Mouse (Mus musculus) midbrain, postnatal 0 days (tissue): ENCODE results near the gene Scaper. TPM values are rescaled to one million over a fixed set of nuclear protein-coding genes. Genes with fewer than 3 reads are reported as not detected.

Experiments used
- ATAC-seq: fragments of 200-750 bp; cut with Nextera tagmentation; 2 replicates; pipeline ENCODE4 v1.8.0; 2017; ENCODE audit warnings: moderate number of reproducible peaks, mild to moderate bottlenecking, moderate TSS enrichment, moderate library complexity; ENCODE audit not compliant: low FRiP score
- DNase-seq: peaks from one replicate; pipeline ENCODE4 v3.0.0-alpha.2; 2015; ENCODE audit warnings: low spot score
- H3K27ac ChIP-seq: fragments of 300-500 bp; sonication (generic); 2 replicates; pipeline ENCODE4 v1.5.1; 2014; ENCODE audit warnings: low read depth, mild to moderate bottlenecking, low read length, mixed read lengths
- H3K27me3 ChIP-seq: fragments of 300-500 bp; sonication (generic); 2 replicates; pipeline ENCODE4 v1.6.1; 2014; ENCODE audit warnings: low read length, control low read depth, mixed read lengths; ENCODE audit not compliant: insufficient read depth
- H3K36me3 ChIP-seq: fragments of 300-500 bp; sonication (generic); 2 replicates; pipeline ENCODE4 v1.6.1; 2014; ENCODE audit warnings: low read length, control low read depth, mixed read lengths; ENCODE audit not compliant: insufficient read depth
- H3K4me1 ChIP-seq: fragments of 300-500 bp; sonication (generic); 2 replicates; pipeline ENCODE4 v1.6.1; 2014; ENCODE audit warnings: mild to moderate bottlenecking, control low read depth, antibody characterized with exemption, low read length, mixed read lengths; ENCODE audit not compliant: insufficient read depth
- H3K4me2 ChIP-seq: fragments of 300-500 bp; sonication (generic); 2 replicates; pipeline ENCODE4 v1.6.1; 2014; ENCODE audit warnings: low read depth, mild to moderate bottlenecking, low read length, mixed read lengths; ENCODE audit not compliant: poor library complexity, severe bottlenecking
- H3K4me3 ChIP-seq: fragments of 300-500 bp; sonication (generic); 2 replicates; pipeline ENCODE4 v1.5.1; 2014; ENCODE audit warnings: low read depth, mild to moderate bottlenecking, low read length, moderate library complexity
- H3K9ac ChIP-seq: fragments of 300-500 bp; sonication (generic); replicated peaks from 2 replicates; pipeline ENCODE4 v1.6.1; 2014; ENCODE audit warnings: mild to moderate bottlenecking, low read length, moderate library complexity, mixed read lengths; ENCODE audit not compliant: poor library complexity, severe bottlenecking
- H3K9me3 ChIP-seq: fragments of 300-500 bp; sonication (generic); 2 replicates; pipeline ENCODE4 v1.6.1; 2016; ENCODE audit warnings: low read length, control low read depth
- CTCF ChIP-seq: IDR thresholded peaks from 2 replicates; pipeline ENCODE4 v1.5.1; 2016; ENCODE audit warnings: antibody characterized with exemption, mild to moderate bottlenecking
- WGBS: fragments of 180-500 bp; shearing (Covaris S2); extraction: QIAGEN DNeasy Blood & Tissue Kit; methylation state at CpG from one replicate; pipeline ENCODE4 v1.1.7; 2014; 5-methylcytosine and 5-hydroxymethylcytosine counted together
- polyA plus RNA-seq: library from polyadenylated mRNA; unstranded; fragments of >200 nt; fragmentation: Nextera tagmentation; extraction: Ambion mirVana; gene quantifications from 2 replicates; pipeline ENCODE4 v1.2.1, GENCODE M21; 2015
- total RNA-seq: library from RNA; depleted of rRNA; stranded (reverse); fragments of >200 nt; gene quantifications from 2 replicates; pipeline ENCODE4 v1.2.3, GENCODE M21; 2014; rRNA removed

The Scaper gene
- 40.5 and 45.4 TPM in 2 replicates for total RNA-seq
- 33.6 and 36.8 TPM in 2 replicates for polyA plus RNA-seq

DNA sequence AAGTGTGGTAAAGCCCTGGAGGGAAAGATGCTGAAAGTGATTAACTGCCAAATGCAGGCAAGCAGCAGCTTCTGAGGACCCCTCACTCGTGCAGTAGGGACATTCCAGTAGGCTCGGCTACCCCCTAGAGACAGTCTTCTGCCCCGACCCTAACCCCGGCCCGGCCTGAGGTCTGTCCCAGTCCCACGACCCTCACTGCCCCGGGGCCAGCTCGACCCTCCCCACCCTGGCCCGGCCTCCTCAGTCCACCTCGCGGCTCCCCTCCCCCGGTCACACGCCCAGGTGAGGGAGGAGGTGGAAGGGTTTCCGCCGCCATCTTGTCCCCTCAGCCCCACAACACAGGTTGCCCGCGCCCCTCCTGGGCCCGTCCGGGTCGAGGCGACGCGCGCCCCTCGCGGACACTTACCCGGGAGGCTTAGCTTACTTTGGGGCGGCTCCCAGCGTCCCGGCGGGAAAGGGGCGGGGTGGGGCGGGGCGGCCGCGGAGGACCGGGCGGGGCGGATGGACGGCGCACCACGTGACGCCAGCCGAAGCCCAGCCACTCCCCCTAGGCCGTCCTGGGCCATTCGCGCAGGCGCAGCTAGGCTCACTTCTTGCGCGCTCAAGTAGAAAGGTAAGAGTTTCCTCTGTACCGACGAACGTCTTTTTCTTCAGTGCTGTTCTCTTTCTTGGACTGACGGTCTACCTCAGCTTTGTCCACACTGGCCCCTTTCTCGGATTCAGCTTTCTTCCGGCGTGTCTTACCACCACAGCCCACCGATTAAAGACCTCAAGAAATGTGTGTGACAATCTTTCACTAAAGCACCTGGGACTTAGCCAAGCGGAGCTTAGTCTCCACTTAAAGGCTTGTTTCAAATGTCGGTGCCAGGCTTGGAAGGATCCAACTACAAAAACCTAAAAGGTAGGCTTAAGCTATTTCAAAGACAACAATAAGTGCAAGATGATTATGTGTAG lies at the start of gene Scaper:
Gene Scaper (minus strand): TSS at position 456 of the 954 bp plus-strand sequence.
- Histone ChIP-seq H3K4me3 (peak within 1 kb of the TSS; percentile 87), H3K27ac (peak within 1 kb of the TSS; percentile 95), H3K9ac (peak within 1 kb of the TSS; percentile 93), H3K36me3 (no peaks in the 10 kb centered on the region), H3K9me3 (no peaks in the 10 kb centered on the region), H3K27me3 (no peaks in the 10 kb centered on the region), H3K4me2 (peak within 1 kb of the TSS; percentile 71), H3K4me1 (no peaks in the 10 kb centered on the region)
- TF ChIP-seq CTCF: peak; percentile 52
- peak; percentile 93 for DNase-seq
- under 1% methylated on average over 58 of the region's 60 CpGs for WGBS
- ATAC-seq: peak; percentile 97

DNA sequence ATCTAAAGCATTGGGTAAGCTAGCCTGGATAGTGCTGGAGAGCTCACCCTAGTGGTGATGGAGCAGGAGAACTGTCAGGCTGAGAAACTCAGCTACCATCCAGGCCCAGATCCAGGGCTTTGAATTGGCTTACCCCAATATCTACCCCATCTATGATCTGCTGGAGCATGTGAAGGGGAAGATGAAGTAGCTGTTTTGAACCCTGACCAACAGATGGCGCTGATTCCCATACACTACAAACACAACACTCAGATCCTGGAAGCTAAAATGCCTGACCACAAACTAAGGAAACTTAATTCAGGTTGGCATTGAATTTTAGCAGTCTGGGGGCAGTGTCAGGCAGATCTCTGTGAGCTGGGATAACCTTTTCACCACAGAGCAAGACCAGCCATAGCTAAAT lies 8.9 kb upstream of the Scaper start:
- peak; percentile 5 for DNase-seq
- TF ChIP-seq CTCF: peak; percentile 44

DNA sequence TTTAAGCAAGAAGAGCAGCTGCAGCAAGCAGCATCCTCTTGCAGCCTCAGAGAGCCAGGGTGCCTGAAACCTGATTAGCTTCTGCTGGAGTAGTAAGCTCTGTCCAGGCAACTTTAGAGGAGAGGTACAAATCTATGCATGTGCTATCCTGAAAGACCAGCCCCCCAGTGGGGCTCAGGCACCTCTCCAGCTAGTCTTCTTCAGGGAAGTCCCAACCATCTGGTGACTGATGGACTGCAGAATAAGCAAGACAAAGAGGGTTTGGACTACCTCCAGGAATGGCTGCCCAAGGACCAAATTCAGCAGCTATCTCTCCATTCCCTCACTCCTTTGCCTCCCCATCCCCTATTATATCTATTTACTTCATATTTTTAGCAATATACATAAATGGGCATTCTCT lies 3.4 kb upstream of the Scaper start:
- no peak for TF ChIP-seq CTCF
- DNase-seq: no peak
- H3K9ac ChIP-seq: no peak overlapping the region
- ATAC-seq: no peak
- H3K9me3 ChIP-seq: no peaks in the 10 kb centered on the region
- no peaks in the 10 kb centered on the region for H3K27me3 ChIP-seq
- H3K4me2 ChIP-seq: no peak overlapping the region
- no peak overlapping the region for H3K27ac ChIP-seq
- no peaks in the 10 kb centered on the region for H3K36me3 ChIP-seq
- H3K4me1 ChIP-seq: no peaks in the 10 kb centered on the region
- no peak overlapping the region for H3K4me3 ChIP-seq

More for the DNA sequence above, 8.9 kb upstream of the Scaper start:
- H3K4me3 ChIP-seq: no peak overlapping the region
- H3K4me1 ChIP-seq: no peaks in the 10 kb centered on the region
- H3K9me3 ChIP-seq: no peaks in the 10 kb centered on the region
- no peak overlapping the region for H3K27ac ChIP-seq
- no peaks in the 10 kb centered on the region for H3K27me3 ChIP-seq
- H3K9ac ChIP-seq: no peak overlapping the region
- H3K4me2 ChIP-seq: no peak overlapping the region
- ATAC-seq: no peak
- WGBS: 29% methylated on average over 1 of the region's 1 CpGs
- no peaks in the 10 kb centered on the region for H3K36me3 ChIP-seq

DNA sequence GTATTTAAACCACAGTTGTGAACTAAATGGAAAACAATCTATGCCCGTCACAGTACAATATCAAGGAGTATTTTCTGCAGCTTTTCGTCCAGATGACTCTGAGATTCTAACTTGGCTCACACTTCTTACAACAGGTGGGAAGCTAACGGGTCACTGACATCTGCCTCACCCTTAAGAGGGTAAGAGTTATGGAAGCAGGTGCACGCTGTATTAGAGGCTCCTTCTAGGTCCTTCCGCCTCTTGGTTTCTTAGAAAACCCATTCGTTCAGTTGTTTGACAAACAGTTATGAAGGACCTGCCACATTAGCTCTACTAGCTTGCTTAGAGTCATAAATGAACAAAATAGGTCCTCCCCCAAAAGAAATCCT lies 683 bp upstream of the Scaper start:
- no peaks in the 10 kb centered on the region for H3K36me3 ChIP-seq
- peak overlapping the region; percentile 71 for H3K4me2 ChIP-seq
- H3K27ac ChIP-seq: 0 out of 2 replicates have a peak overlapping the region, but pooled peaks have one; percentile 95
- peak overlapping the region; percentile 93; the same call in 1 of the 2 replicates for H3K9ac ChIP-seq
- TF ChIP-seq CTCF: no peak
- no peaks in the 10 kb centered on the region for H3K27me3 ChIP-seq
- H3K4me3 ChIP-seq: peak overlapping the region; percentile 87
- DNase-seq: no peak
- 60% methylated on average over 6 of the region's 6 CpGs for WGBS
- H3K9me3 ChIP-seq: no peaks in the 10 kb centered on the region
- no peaks in the 10 kb centered on the region for H3K4me1 ChIP-seq
- ATAC-seq: no peak

DNA sequence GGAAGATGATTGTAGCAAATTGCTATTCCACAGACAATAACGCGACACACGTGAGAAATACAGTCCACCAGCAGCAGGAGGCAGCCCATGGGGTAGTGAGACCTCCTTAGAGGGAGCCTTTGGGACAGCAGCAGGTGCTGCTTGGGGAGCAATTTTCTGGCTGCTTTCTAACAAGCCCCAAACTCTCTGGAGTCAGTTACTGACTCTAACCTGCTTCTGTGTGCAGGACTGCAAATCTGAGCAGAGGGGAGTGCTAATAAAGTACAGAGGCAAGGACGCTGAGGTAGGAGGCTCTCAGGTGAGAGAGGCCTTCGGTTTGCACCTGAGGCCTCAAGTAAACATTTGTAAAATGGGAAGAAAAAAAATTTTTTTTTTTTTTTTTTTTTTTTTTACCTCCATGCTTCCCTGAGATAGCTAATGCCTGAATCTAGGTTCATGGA lies 675 bp downstream of the Scaper start:
- peak overlapping the region; percentile 87 for H3K4me3 ChIP-seq
- DNase-seq: peak; percentile 43
- peak overlapping the region; percentile 71 for H3K4me2 ChIP-seq
- no peaks in the 10 kb centered on the region for H3K36me3 ChIP-seq
- H3K27ac ChIP-seq: peak overlapping the region; percentile 95
- H3K9me3 ChIP-seq: no peaks in the 10 kb centered on the region
- TF ChIP-seq CTCF: peak; percentile 33; the same call in 1 of the 2 replicates
- peak overlapping the region; percentile 93 for H3K9ac ChIP-seq
- no peaks in the 10 kb centered on the region for H3K4me1 ChIP-seq
- H3K27me3 ChIP-seq: no peaks in the 10 kb centered on the region
- peak; percentile 28; the same call in 1 of the 2 replicates for ATAC-seq
- WGBS: 15% methylated on average over 5 of the region's 5 CpGs

DNA sequence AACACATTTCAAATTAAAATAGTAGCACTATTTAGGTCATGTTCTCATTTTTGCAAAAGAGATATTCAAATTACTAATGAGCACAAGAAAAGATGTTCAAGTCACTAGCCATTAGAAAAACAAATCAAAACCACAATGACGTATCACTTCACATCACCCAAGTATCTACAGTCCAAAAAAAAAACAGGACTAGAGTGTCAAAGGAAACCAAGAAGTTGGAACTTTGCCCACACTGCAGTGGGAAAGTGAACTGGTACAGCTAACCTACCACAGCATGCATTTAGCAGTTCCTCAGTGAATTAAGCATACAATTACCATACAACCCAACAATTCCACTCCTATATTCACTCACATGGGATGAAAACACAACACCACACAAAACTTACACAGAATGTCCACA lies 5.4 kb downstream of the Scaper start:
- ATAC-seq: no peak
- H3K4me3 ChIP-seq: no peak overlapping the region
- H3K36me3 ChIP-seq: no peaks in the 10 kb centered on the region
- no peaks in the 10 kb centered on the region for H3K9me3 ChIP-seq
- H3K9ac ChIP-seq: no peak overlapping the region
- 82% methylated on average over 1 of the region's 1 CpGs for WGBS
- TF ChIP-seq CTCF: no peak
- no peak overlapping the region for H3K4me2 ChIP-seq
- H3K27ac ChIP-seq: no peak overlapping the region
- DNase-seq: no peak
- H3K27me3 ChIP-seq: no peaks in the 10 kb centered on the region
- no peaks in the 10 kb centered on the region for H3K4me1 ChIP-seq
